Mouse (Mus musculus): ENCODE measurements around the gene Timp3. TPM values are rescaled to one million over a fixed set of nuclear protein-coding genes. Genes with fewer than 3 reads are reported as not detected.

The Timp3 gene
- total and polyA plus RNA-seq, 3 experiments: 80.2 to 174 (median 154) TPM

GRCm38 (mm10) chr10:86330993-86331680, 31.0 kb downstream of the Timp3 start:
- DNase-seq: no peak
- intact Hi-C loops (cut with DNase I): no loop called here
- WGBS: 51% methylated on average over 5 of the region's 5 CpGs
- Histone ChIP-seq H3K4me1 (ENCODE audit: control insufficient read depth, insufficient read depth, low read length) (peaks cover 43% of the 10 kb centered on the region), H3K4me3 (no peak overlapping the region; the same call in 1 of the 2 replicates), H3K9ac (ENCODE audit: low read depth, low read length) (peak overlapping the region; percentile 61), H3K36me3 (ENCODE audit: control insufficient read depth, insufficient read depth, low read length) (peaks cover 56% of the 10 kb centered on the region), H3K79me2 (replicated peaks; ENCODE audit: control insufficient read depth, insufficient read depth, low read length) (peaks cover 3% of the 10 kb centered on the region; the same call in 1 of the 2 replicates), H3K27ac (peak overlapping the region; percentile 68), H3K27me3 (ENCODE audit: control insufficient read depth, insufficient read depth, low read length) (no peaks in the 10 kb centered on the region)
- no peak for TF ChIP-seq POLR2A (IDR thresholded peaks at IDR 0.05; ENCODE audit: insufficient read depth, low read depth, low read length)
- no peak for TF ChIP-seq EP300 (IDR thresholded peaks at IDR 0.05; ENCODE audit: insufficient read depth, low read depth, low read length)
- TF ChIP-seq CTCF (IDR thresholded peaks at IDR 0.05): no peak

- TF ChIP-seq POLR2A (IDR thresholded peaks at IDR 0.05; ENCODE audit: insufficient read depth, low read depth, low read length): peak; percentile 28; the same call in 1 of the 2 replicates
- no peak for TF ChIP-seq CTCF (IDR thresholded peaks at IDR 0.05)
- TF ChIP-seq EP300 (IDR thresholded peaks at IDR 0.05; ENCODE audit: insufficient read depth, low read depth, low read length): peak; percentile 45; the same call in 1 of the 2 replicates
- Histone ChIP-seq H3K79me2 (replicated peaks; ENCODE audit: control insufficient read depth, insufficient read depth, low read length) (peaks cover 3% of the 10 kb centered on the region; the same call in 1 of the 2 replicates), H3K9ac (ENCODE audit: low read depth, low read length) (peak overlapping the region; percentile 61), H3K4me1 (ENCODE audit: control insufficient read depth, insufficient read depth, low read length) (peaks cover 44% of the 10 kb centered on the region), H3K4me3 (no peak overlapping the region), H3K27ac (peak overlapping the region; percentile 68), H3K36me3 (ENCODE audit: control insufficient read depth, insufficient read depth, low read length) (peaks cover 53% of the 10 kb centered on the region), H3K27me3 (ENCODE audit: control insufficient read depth, insufficient read depth, low read length) (no peaks in the 10 kb centered on the region)
- WGBS: 12% methylated on average over 7 of the region's 7 CpGs
- peak in 1 of 2 experiments; percentile 66 for DNase-seq
- intact Hi-C loops (cut with DNase I): no loop called here
Measured at GRCm38 (mm10) chr10:86331681-86332281, 31.6 kb downstream of the Timp3 start.

GRCm38 (mm10) chr10:86332942-86333341, 32.8 kb downstream of the Timp3 start:
- intact Hi-C loops (cut with DNase I): no loop called here
- DNase-seq: no peak
- no peak for TF ChIP-seq EP300 (IDR thresholded peaks at IDR 0.05; ENCODE audit: insufficient read depth, low read depth, low read length)
- TF ChIP-seq CTCF (IDR thresholded peaks at IDR 0.05): no peak
- no peak for TF ChIP-seq POLR2A (IDR thresholded peaks at IDR 0.05; ENCODE audit: insufficient read depth, low read depth, low read length)
- peaks cover 44% of the 10 kb centered on the region for H3K4me1 ChIP-seq (ENCODE audit: control insufficient read depth, insufficient read depth, low read length)
- H3K4me3 ChIP-seq: no peak overlapping the region
- H3K27ac ChIP-seq: peak overlapping the region; percentile 52
- no peak overlapping the region for H3K9ac ChIP-seq (ENCODE audit: low read depth, low read length)
- 54% methylated on average over 3 of the region's 3 CpGs for WGBS
- H3K36me3 ChIP-seq (ENCODE audit: control insufficient read depth, insufficient read depth, low read length): peaks cover 51% of the 10 kb centered on the region
- no peaks in the 10 kb centered on the region for H3K27me3 ChIP-seq (ENCODE audit: control insufficient read depth, insufficient read depth, low read length)
- H3K79me2 ChIP-seq (replicated peaks; ENCODE audit: control insufficient read depth, insufficient read depth, low read length): 0 out of 2 replicates have a peak, but pooled peaks cover 3% of the 10 kb centered on the region

GRCm38 (mm10) chr10:86334581-86334980, 34.4 kb downstream of the Timp3 start:
- Histone ChIP-seq H3K79me2 (replicated peaks; ENCODE audit: control insufficient read depth, insufficient read depth, low read length) (0 out of 2 replicates have a peak, but pooled peaks cover 3% of the 10 kb centered on the region), H3K27ac (no peak overlapping the region; the same call in 1 of the 2 replicates), H3K27me3 (ENCODE audit: control insufficient read depth, insufficient read depth, low read length) (no peaks in the 10 kb centered on the region), H3K4me3 (no peak overlapping the region), H3K36me3 (ENCODE audit: control insufficient read depth, insufficient read depth, low read length) (peaks cover 55% of the 10 kb centered on the region), H3K4me1 (ENCODE audit: control insufficient read depth, insufficient read depth, low read length) (peaks cover 48% of the 10 kb centered on the region), H3K9ac (ENCODE audit: low read depth, low read length) (no peak overlapping the region)
- no peak for DNase-seq
- 87% methylated on average over 8 of the region's 8 CpGs for WGBS
- intact Hi-C loops (cut with DNase I): no loop called here
- TF ChIP-seq CTCF (IDR thresholded peaks at IDR 0.05) (no peak), POLR2A (IDR thresholded peaks at IDR 0.05; ENCODE audit: insufficient read depth, low read depth, low read length) (no peak), EP300 (IDR thresholded peaks at IDR 0.05; ENCODE audit: insufficient read depth, low read depth, low read length) (no peak)

GRCm38 (mm10) chr10:86336506-86336905, 36.3 kb downstream of the Timp3 start:
- Histone ChIP-seq H3K79me2 (replicated peaks; ENCODE audit: control insufficient read depth, insufficient read depth, low read length) (0 out of 2 replicates have a peak, but pooled peaks cover 3% of the 10 kb centered on the region), H3K4me1 (ENCODE audit: control insufficient read depth, insufficient read depth, low read length) (peaks cover 49% of the 10 kb centered on the region), H3K27me3 (ENCODE audit: control insufficient read depth, insufficient read depth, low read length) (no peaks in the 10 kb centered on the region), H3K36me3 (ENCODE audit: control insufficient read depth, insufficient read depth, low read length) (peaks cover 49% of the 10 kb centered on the region), H3K4me3 (no peak overlapping the region), H3K9ac (ENCODE audit: low read depth, low read length) (no peak overlapping the region), H3K27ac (peak overlapping the region; percentile 47)
- WGBS: 10% methylated on average over 1 of the region's 1 CpGs
- TF ChIP-seq EP300 (IDR thresholded peaks at IDR 0.05; ENCODE audit: insufficient read depth, low read depth, low read length) (no peak), POLR2A (IDR thresholded peaks at IDR 0.05; ENCODE audit: insufficient read depth, low read depth, low read length) (no peak), CTCF (IDR thresholded peaks at IDR 0.05) (no peak)
- intact Hi-C loops (cut with DNase I): no loop called here
- no peak for DNase-seq

GRCm38 (mm10) chr10:86337239-86337638, 37.1 kb downstream of the Timp3 start:
- WGBS: 52% methylated on average over 3 of the region's 3 CpGs
- Histone ChIP-seq H3K27ac (no peak overlapping the region; the same call in 1 of the 2 replicates), H3K36me3 (ENCODE audit: control insufficient read depth, insufficient read depth, low read length) (peaks cover 51% of the 10 kb centered on the region), H3K27me3 (ENCODE audit: control insufficient read depth, insufficient read depth, low read length) (no peaks in the 10 kb centered on the region), H3K79me2 (replicated peaks; ENCODE audit: control insufficient read depth, insufficient read depth, low read length) (0 out of 2 replicates have a peak, but pooled peaks cover 3% of the 10 kb centered on the region), H3K4me3 (no peak overlapping the region), H3K4me1 (ENCODE audit: control insufficient read depth, insufficient read depth, low read length) (peaks cover 52% of the 10 kb centered on the region), H3K9ac (ENCODE audit: low read depth, low read length) (no peak overlapping the region)
- DNase-seq: no peak
- TF ChIP-seq CTCF (IDR thresholded peaks at IDR 0.05) (no peak), EP300 (IDR thresholded peaks at IDR 0.05; ENCODE audit: insufficient read depth, low read depth, low read length) (no peak), POLR2A (IDR thresholded peaks at IDR 0.05; ENCODE audit: insufficient read depth, low read depth, low read length) (no peak)
- intact Hi-C loops (cut with DNase I): no loop called here

Data from heart, adult 2 months (tissue).